Mouse (Mus musculus) NIH3T3 (cell line): ENCODE results near the gene Serpina3b.
"Not testable (repeated sequence)": the region's sequence is repeated elsewhere in the genome, so short reads cannot be mapped to it uniquely, and the experiment has no call there.

Experiments
- DNase-seq: peaks from one replicate; pipeline ENCODE4 v3.0.0-alpha.2; 2012; ENCODE audit warnings: low read depth

Serpina3b gene

GRCm38 (mm10) chr12:104127696-104128095 lies at the start of gene Serpina3b:
TSS of gene Serpina3b (plus strand) at chr12:104127996.
- no peak for DNase-seq

GRCm38 (mm10) chr12:104090119-104090518 lies 37.7 kb upstream of the Serpina3b start:
- DNase-seq, result no peak

GRCm38 (mm10) chr12:104091303-104091702 lies 36.5 kb upstream of the Serpina3b start:
- DNase-seq, result no peak

GRCm38 (mm10) chr12:104100768-104101167 lies 27.0 kb upstream of the Serpina3b start, which contains the start of gene Serpina5:
TSS of gene Serpina5 (plus strand) at chr12:104101113.
- no peak for DNase-seq

GRCm38 (mm10) chr12:104105847-104106246 lies 21.9 kb upstream of the Serpina3b start:
- DNase-seq, result no peak

GRCm38 (mm10) chr12:104106919-104107318 lies 20.9 kb upstream of the Serpina3b start:
- DNase-seq, result no peak

GRCm38 (mm10) chr12:104108507-104108906 lies 19.3 kb upstream of the Serpina3b start:
- DNase-seq, result no peak

- DNase-seq, result not testable (repeated sequence)
Measured at GRCm38 (mm10) chr12:104112333-104112732, 15.5 kb upstream of the Serpina3b start, which contains the start of gene Serpina3a. TSS of gene Serpina3a (plus strand) at chr12:104112724.

GRCm38 (mm10) chr12:104114921-104115579 lies 12.7 kb upstream of the Serpina3b start:
- peak; percentile 73 for DNase-seq

- DNase-seq, result no peak
Measured at GRCm38 (mm10) chr12:104123097-104123496, 4.7 kb upstream of the Serpina3b start.

- DNase-seq, result peak; percentile 80
Measured at GRCm38 (mm10) chr12:104123996-104124395, 3.8 kb upstream of the Serpina3b start.

GRCm38 (mm10) chr12:104125021-104125560 lies 2.7 kb upstream of the Serpina3b start:
- peak; percentile 41 for DNase-seq

- peak; percentile 51 for DNase-seq
Measured at GRCm38 (mm10) chr12:104131041-104131440, 3.2 kb downstream of the Serpina3b start.

- no peak for DNase-seq
Measured at GRCm38 (mm10) chr12:104138216-104138615, 10.4 kb downstream of the Serpina3b start.

GRCm38 (mm10) chr12:104140543-104141103 lies 12.8 kb downstream of the Serpina3b start:
- DNase-seq, result no peak

GRCm38 (mm10) chr12:104141506-104141905 lies 13.7 kb downstream of the Serpina3b start:
- peak; percentile 18 for DNase-seq

- DNase-seq, result no peak
Measured at GRCm38 (mm10) chr12:104142427-104142826, 14.6 kb downstream of the Serpina3b start.

GRCm38 (mm10) chr12:104143286-104143685 lies 15.5 kb downstream of the Serpina3b start:
- DNase-seq, result no peak

GRCm38 (mm10) chr12:104145571-104145970 lies 17.8 kb downstream of the Serpina3b start:
- no peak for DNase-seq

- DNase-seq, result no peak
Measured at GRCm38 (mm10) chr12:104151989-104152388, 24.2 kb downstream of the Serpina3b start.

- no peak for DNase-seq
Measured at GRCm38 (mm10) chr12:104153041-104153645, 25.3 kb downstream of the Serpina3b start.

- no peak for DNase-seq
Measured at GRCm38 (mm10) chr12:104153656-104154055, 25.9 kb downstream of the Serpina3b start, which contains the start of gene Serpina3c. TSS of gene Serpina3c (minus strand) at chr12:104153870.

GRCm38 (mm10) chr12:104174747-104175146 lies 47.0 kb downstream of the Serpina3b start:
- DNase-seq, result peak; percentile 47
